Mouse (Mus musculus): ENCODE results near the gene Clec4g.
A peak's percentile ranks its signal among the peaks of the same experiment; 100 is the strongest.

DNA sequence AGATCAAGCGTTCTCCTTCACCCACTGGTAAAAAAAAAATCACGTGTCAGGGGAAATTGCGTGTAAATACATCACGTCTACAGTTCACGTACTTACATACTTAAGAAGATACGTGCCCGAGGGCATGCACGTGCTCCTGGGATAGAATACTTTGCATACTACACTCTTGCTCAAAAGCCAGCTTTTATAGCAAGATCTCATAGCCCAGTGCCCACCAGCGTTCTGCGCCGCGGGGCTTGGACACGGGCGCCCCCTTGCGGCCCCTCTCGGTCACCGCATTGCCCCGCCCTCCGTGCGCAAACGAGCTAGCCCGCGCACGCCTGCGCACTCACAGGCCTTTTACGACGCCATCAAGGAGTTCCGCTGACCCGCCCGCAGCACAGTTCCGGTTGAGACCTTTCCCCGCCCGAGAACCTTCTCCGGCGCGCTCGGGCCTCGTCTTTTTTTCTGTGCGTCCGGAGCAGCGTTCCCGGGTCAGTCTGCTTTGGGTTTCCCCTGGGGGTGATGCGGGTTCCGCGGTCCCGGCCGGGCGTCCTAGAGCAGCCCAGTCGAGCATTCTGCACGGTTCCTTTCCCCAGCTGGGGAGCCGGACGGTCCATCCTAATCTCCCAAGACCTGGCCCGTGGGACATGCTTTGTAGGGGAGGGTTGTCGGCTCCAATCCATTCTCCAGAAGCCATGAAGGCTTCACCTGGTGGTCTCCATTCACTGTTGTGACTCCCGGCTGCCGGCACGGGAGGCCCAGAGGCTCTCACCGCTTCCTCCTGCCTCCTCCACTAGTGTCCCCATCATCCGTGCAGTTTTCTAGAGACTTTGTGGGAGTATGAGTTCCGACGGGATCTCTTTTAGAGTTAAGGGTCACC is 44.1 kb downstream of the Clec4g start, which contains the start of gene Trappc5:
- TF ChIP-seq POLR2A (IDR thresholded peaks at IDR 0.05; ENCODE audit: low read depth, low read length) (peak; percentile 18), CTCF (conservative IDR thresholded peaks at IDR 0.05; ENCODE audit: insufficient read depth, insufficient read length, low read depth, low read length) (peak; percentile 81)
